Mouse (Mus musculus): Measurements from ENCODE around the gene Copz1. TPM values are rescaled to one million over a fixed set of nuclear protein-coding genes. Genes with fewer than 3 reads are reported as not detected.

The Copz1 gene
- polyA plus RNA-seq, 1 experiment from 2014 or later = 300 TPM

DNA sequence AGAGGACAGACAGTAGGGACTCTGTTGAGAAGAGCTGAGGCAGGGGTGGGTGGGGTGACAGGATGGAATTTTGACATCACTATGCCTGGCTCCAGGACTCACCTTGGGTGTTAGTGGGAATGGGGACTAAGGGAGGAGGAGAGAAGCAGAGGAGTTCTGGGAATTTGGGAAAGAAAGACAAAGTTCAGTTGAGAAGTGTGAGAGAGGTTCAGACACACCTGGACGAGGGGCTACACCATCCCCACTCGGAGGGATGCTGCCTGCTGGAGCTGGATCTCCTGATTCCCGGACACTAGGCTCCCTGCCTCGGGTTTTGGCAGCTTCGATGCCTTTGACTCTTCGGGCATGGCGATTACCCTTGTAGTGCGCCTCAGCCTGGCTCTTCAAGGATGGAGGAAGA, 45.2 kb downstream of the Copz1 start:
- no peak overlapping the region for H3K9ac ChIP-seq
- ATAC-seq (replicated peaks; ENCODE audit: low FRiP score) = no peak

DNA sequence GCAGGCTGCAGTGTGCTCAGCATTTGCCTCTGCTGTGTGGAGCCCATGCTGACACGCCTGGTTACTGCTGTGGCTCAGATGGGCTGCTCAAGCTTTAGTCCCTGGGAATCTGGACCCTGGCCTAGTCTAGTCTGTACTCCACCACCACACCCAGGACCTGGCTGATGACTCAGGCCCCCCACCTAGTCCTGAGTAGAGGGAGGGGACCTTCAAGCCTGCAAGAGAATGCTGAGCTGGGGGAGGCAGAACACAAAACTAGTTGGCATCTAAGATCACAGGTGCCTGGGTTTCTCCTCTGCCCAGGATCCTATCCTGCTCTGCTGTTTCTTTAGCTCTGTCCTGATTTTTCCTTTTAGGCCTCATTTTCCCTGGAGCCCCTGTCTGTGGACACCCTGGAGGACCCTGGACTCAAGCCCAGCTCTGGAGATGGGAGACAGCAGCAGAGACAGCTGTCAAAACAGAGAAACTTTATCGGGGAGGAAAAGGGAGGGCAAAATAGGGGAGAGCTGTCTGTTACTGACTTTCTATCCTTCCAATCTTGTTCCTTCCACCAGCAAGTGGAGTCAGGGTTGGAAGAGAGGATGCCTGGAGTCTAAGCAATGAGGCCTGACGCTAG, 45.8 kb downstream of the Copz1 start:
- peaks cover 72% of the 10 kb centered on the region for H3K4me1 ChIP-seq
- no peaks in the 10 kb centered on the region for H3K9me3 ChIP-seq (replicated peaks)
- H3K4me2 ChIP-seq = no peak overlapping the region
- peak overlapping the region; percentile 43; the same call in 1 of the 2 replicates for H3K27ac ChIP-seq
- H3K4me3 ChIP-seq (replicated peaks) = no peak overlapping the region
- ATAC-seq (replicated peaks; ENCODE audit: low FRiP score) = no peak
- no peak overlapping the region for H3K9ac ChIP-seq
- H3K27me3 ChIP-seq = no peaks in the 10 kb centered on the region
- peaks cover 35% of the 10 kb centered on the region for H3K36me3 ChIP-seq
- WGBS = 54% methylated on average over 3 of the region's 3 CpGs

More for the DNA sequence above, 45.2 kb downstream of the Copz1 start:
- 87% methylated on average over 8 of the region's 8 CpGs for WGBS
- H3K27ac ChIP-seq = no peak overlapping the region
- H3K4me1 ChIP-seq = peaks cover 69% of the 10 kb centered on the region
- no peak overlapping the region for H3K4me2 ChIP-seq
- peaks cover 35% of the 10 kb centered on the region for H3K36me3 ChIP-seq
- H3K27me3 ChIP-seq = no peaks in the 10 kb centered on the region
- H3K4me3 ChIP-seq (replicated peaks) = no peak overlapping the region
- no peaks in the 10 kb centered on the region for H3K9me3 ChIP-seq (replicated peaks)

DNA sequence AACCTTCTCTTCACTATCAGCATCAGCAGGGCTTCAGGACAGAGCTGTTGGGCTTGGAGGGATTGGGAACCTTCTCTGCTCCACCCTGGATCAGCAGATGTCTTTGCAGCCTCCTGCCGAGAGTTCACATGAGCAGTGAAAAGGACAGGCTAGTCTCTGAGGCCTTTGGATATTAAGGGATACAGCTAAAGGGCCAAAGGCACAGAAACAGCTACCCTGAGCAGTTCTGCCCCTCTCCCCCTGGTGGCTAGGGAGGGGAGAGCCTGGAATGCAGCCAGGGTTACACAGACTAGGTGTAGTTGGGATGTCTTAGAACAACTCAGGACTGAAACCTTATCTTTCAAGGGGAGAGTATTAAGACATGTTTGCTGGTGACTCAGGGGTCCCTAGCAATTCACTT, 48.6 kb downstream of the Copz1 start:
- Histone ChIP-seq H3K9me3 (replicated peaks) (no peaks in the 10 kb centered on the region), H3K27me3 (no peaks in the 10 kb centered on the region), H3K36me3 (peaks cover 25% of the 10 kb centered on the region), H3K9ac (no peak overlapping the region), H3K27ac (no peak overlapping the region), H3K4me1 (peaks cover 58% of the 10 kb centered on the region), H3K4me3 (replicated peaks) (no peak overlapping the region), H3K4me2 (no peak overlapping the region)
- no peak for ATAC-seq (replicated peaks; ENCODE audit: low FRiP score)
- WGBS = 55% methylated on average over 1 of the region's 1 CpGs

GRCm38 (mm10) chr15:103322396-103322795, 49.9 kb downstream of the Copz1 start:
- peak overlapping the region; percentile 77 for H3K4me2 ChIP-seq
- peak overlapping the region; percentile 61 for H3K4me3 ChIP-seq (replicated peaks)
- no peaks in the 10 kb centered on the region for H3K9me3 ChIP-seq (replicated peaks)
- peak overlapping the region; percentile 75; the same call in 1 of the 2 replicates for H3K9ac ChIP-seq
- ATAC-seq (replicated peaks; ENCODE audit: low FRiP score) = 0 out of 2 replicates have a peak, but pooled peaks have one; percentile 1
- H3K27me3 ChIP-seq = no peaks in the 10 kb centered on the region
- H3K4me1 ChIP-seq = peaks cover 53% of the 10 kb centered on the region
- H3K36me3 ChIP-seq = peaks cover 12% of the 10 kb centered on the region; the same call in 1 of the 2 replicates
- peak overlapping the region; percentile 10; the same call in 1 of the 2 replicates for H3K27ac ChIP-seq
- 33% methylated on average over 4 of the region's 4 CpGs for WGBS

DNA sequence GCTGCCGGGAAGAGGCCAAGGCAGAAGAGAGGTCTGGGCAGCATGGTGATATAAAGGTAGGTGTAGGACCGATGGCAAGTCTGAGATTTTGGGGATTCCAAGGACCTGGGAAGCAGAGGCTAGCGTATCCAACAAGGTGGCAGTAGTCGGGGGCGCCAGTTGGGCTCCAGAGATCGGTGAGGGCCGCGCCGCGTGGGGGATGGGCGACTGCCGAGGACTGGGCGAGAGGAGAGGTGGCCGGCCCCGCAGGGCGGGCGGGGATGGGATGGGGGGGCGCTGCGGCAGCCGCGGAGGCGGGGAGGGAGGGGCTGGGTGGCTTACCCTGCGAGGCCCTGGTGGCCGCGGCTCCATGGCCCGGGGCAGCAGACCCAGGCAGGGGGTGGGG, 50.5 kb downstream of the Copz1 start:
- Histone ChIP-seq H3K4me1 (peaks cover 49% of the 10 kb centered on the region), H3K9me3 (replicated peaks) (no peaks in the 10 kb centered on the region), H3K27ac (peak overlapping the region; percentile 79), H3K27me3 (no peaks in the 10 kb centered on the region), H3K4me3 (replicated peaks) (peak overlapping the region; percentile 61), H3K9ac (peak overlapping the region; percentile 75), H3K36me3 (peaks cover 7% of the 10 kb centered on the region; the same call in 1 of the 2 replicates), H3K4me2 (peak overlapping the region; percentile 77)
- under 1% methylated on average over 14 of the region's 26 CpGs for WGBS
- peak; percentile 71 for ATAC-seq (replicated peaks; ENCODE audit: low FRiP score)

DNA sequence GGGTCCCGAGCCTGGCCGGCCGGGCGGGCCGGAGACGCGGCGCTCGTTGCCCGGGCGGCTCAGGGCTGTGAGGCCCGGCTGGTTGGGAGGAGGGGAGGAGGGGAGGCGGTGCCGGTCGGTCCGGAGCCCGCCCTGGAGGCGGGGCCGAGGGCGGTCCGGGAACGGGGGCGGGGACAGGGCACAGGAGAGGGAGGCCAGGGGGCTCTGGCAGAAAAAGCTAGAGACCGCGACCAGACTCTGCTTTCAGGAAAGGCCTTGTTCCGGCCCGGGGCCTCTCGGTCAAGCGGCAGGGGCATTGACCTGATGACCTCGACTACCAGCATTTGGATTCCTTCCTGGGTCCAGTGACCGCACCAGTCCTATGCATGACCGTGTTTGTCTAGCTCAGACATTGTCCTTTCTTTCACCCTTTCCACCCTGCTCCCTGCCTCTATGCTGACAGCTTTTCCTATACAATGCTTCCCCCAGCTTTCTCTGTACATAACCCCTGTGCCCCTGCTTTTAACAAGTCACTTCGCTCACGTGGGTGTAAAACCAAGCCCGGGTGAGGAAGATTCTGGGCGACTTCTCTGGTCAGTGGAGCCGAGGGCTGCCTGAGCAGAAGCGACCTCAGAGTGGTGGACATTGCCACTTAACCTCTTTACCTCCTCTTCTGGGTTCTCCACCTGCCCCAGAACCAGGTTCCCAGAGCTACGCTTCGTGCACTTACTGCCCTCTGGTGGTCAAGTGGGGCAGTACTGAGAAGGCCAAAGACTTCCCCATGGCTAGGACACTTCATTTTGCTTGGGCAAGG, 51.1 kb downstream of the Copz1 start:
- Histone ChIP-seq H3K4me1 (peaks cover 44% of the 10 kb centered on the region), H3K36me3 (peaks cover 7% of the 10 kb centered on the region; the same call in 1 of the 2 replicates), H3K4me3 (replicated peaks) (peak overlapping the region; percentile 61), H3K9ac (peak overlapping the region; percentile 75), H3K4me2 (peak overlapping the region; percentile 77), H3K27ac (peak overlapping the region; percentile 79), H3K9me3 (replicated peaks) (no peaks in the 10 kb centered on the region), H3K27me3 (no peaks in the 10 kb centered on the region)
- ATAC-seq (replicated peaks; ENCODE audit: low FRiP score) = peak; percentile 97
- under 1% methylated on average over 29 of the region's 40 CpGs for WGBS

- WGBS = 58% methylated on average over 5 of the region's 5 CpGs
- no peak overlapping the region for H3K4me2 ChIP-seq
- ATAC-seq (replicated peaks; ENCODE audit: low FRiP score) = no peak
Measured at GRCm38 (mm10) chr15:103333081-103333615, 60.6 kb downstream of the Copz1 start.

DNA sequence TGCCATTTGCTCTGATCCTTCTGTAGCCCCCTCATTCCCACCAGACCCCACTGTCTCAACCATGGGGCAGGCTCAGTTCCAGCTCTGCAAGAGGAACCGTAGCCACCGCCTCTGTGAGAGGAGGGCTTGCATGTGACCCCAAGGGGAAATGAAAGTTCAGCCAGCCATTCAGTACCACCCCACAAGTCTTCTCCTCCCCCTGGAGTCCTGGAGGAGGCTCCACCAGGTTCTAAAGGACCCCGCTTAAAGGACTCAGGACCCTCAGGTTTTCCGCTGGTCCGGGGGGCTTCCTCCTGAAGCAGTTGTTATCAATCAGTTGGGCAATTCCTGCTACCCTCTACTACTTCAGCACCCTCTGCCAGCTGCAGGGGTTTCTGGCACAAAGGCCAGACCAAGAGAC, 61.2 kb downstream of the Copz1 start:
- Histone ChIP-seq H3K9me3 (replicated peaks) (no peaks in the 10 kb centered on the region), H3K4me3 (replicated peaks) (no peak overlapping the region), H3K4me1 (peaks cover 36% of the 10 kb centered on the region), H3K36me3 (no peaks in the 10 kb centered on the region), H3K27ac (no peak overlapping the region), H3K27me3 (peaks cover 28% of the 10 kb centered on the region), H3K4me2 (no peak overlapping the region), H3K9ac (no peak overlapping the region)
- WGBS = 54% methylated on average over 5 of the region's 5 CpGs
- ATAC-seq (replicated peaks; ENCODE audit: low FRiP score) = no peak

More at GRCm38 (mm10) chr15:103333081-103333615, 60.6 kb downstream of the Copz1 start:
- H3K36me3 ChIP-seq = no peaks in the 10 kb centered on the region
- no peak overlapping the region for H3K27ac ChIP-seq
- H3K27me3 ChIP-seq = peaks cover 22% of the 10 kb centered on the region
- H3K9me3 ChIP-seq (replicated peaks) = no peaks in the 10 kb centered on the region
- no peak overlapping the region for H3K9ac ChIP-seq
- H3K4me3 ChIP-seq (replicated peaks) = no peak overlapping the region
- H3K4me1 ChIP-seq = peaks cover 36% of the 10 kb centered on the region

DNA sequence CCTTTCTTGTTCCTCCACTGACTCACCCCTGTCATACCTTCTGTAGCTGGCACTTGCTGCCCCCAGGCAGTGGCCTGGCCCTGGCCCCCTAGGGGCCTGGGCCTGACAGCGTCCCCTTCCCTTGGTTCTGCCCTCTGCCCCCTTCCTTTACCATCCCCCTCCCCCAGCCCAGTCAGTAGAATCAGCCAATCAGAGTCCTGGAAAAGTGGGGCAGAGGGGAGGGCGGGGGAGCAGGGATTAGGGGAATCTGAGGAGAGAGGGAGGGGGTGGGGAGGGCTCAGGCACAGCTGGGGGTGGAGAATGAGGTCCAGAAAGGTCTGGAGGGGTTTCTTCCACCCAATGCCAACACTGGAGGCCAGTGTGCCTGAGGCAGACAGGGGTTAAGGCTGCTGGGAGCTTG, 61.7 kb downstream of the Copz1 start:
- Histone ChIP-seq H3K4me2 (no peak overlapping the region), H3K36me3 (no peaks in the 10 kb centered on the region), H3K4me1 (peaks cover 40% of the 10 kb centered on the region), H3K9me3 (replicated peaks) (no peaks in the 10 kb centered on the region), H3K4me3 (replicated peaks) (no peak overlapping the region), H3K27ac (no peak overlapping the region), H3K9ac (no peak overlapping the region), H3K27me3 (peaks cover 33% of the 10 kb centered on the region)
- WGBS = 15% methylated on average over 2 of the region's 2 CpGs
- ATAC-seq (replicated peaks; ENCODE audit: low FRiP score) = no peak

DNA sequence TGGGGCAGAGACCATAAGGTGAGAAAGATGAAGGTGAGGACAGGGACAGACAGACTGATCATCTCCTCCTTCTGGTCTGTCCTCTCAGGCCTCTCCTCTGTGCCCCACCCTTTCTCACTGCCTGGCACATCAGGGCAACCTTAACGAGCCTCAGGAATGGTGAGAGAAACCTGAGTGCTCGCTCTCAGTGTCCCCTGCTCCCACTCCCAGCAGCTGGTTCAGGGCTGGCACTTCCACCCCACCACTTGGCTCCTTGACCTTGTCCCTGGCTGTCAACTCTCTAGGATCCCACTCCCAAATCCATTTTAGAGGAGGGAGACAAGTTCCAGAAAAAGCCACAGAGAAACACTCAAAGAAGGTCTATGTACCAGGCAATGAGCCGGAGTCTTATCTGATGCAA, 62.5 kb downstream of the Copz1 start:
- no peak for ATAC-seq (replicated peaks; ENCODE audit: low FRiP score)
- Histone ChIP-seq H3K36me3 (no peaks in the 10 kb centered on the region), H3K9me3 (replicated peaks) (no peaks in the 10 kb centered on the region), H3K4me2 (no peak overlapping the region), H3K27ac (no peak overlapping the region), H3K4me1 (peaks cover 48% of the 10 kb centered on the region), H3K9ac (no peak overlapping the region), H3K4me3 (replicated peaks) (no peak overlapping the region), H3K27me3 (peaks cover 41% of the 10 kb centered on the region)
- 47% methylated on average over 3 of the region's 3 CpGs for WGBS

- Histone ChIP-seq H3K4me3 (replicated peaks) (no peak overlapping the region), H3K27ac (no peak overlapping the region), H3K36me3 (no peaks in the 10 kb centered on the region), H3K4me1 (peaks cover 54% of the 10 kb centered on the region), H3K4me2 (no peak overlapping the region), H3K27me3 (peaks cover 48% of the 10 kb centered on the region), H3K9ac (no peak overlapping the region), H3K9me3 (replicated peaks) (no peaks in the 10 kb centered on the region)
- ATAC-seq (replicated peaks; ENCODE audit: low FRiP score) = no peak
- 25% methylated on average over 7 of the region's 7 CpGs for WGBS
Measured at GRCm38 (mm10) chr15:103335488-103336235, 63.1 kb downstream of the Copz1 start.

Measured in kidney, embryonic 15.5 days (tissue).